Mouse (Mus musculus) G1E (cell line): ENCODE results near the gene Cpeb2.

Experiments used
- CTCF ChIP-seq: IDR thresholded peaks from 2 replicates; pipeline ENCODE4 v1.5.1; 2012; ENCODE audit warnings: low read depth, low read length, inconsistent platforms, mixed read lengths
- GATA2 ChIP-seq: IDR thresholded peaks from 2 replicates; pipeline ENCODE4 v1.6.1; 2012; ENCODE audit warnings: low read depth, low read length, inconsistent platforms, borderline replicate concordance
- POLR2AphosphoS5 ChIP-seq: IDR thresholded peaks from 2 replicates; pipeline ENCODE4 v1.6.1; 2012; ENCODE audit warnings: low read depth, low read length, inconsistent platforms; ENCODE audit not compliant: insufficient replicate concordance
- TAL1 ChIP-seq: conservative IDR thresholded peaks from 2 replicates; pipeline ENCODE4 v1.6.1; 2012; ENCODE audit warnings: low read depth, low read length, inconsistent platforms, mixed read lengths

GRCm38 (mm10) chr5:43223359-43223758 is 9.6 kb upstream of the Cpeb2 start:
- TF ChIP-seq TAL1, result no peak
- no peak for TF ChIP-seq GATA2
- TF ChIP-seq CTCF, result no peak
- TF ChIP-seq POLR2AphosphoS5, result no peak
